Mouse (Mus musculus): ENCODE results near the gene Foxm1. TPM values are rescaled to one million over a fixed set of nuclear protein-coding genes. Genes with fewer than 3 reads are reported as not detected.

Foxm1 gene
- polyA plus RNA-seq, 1 experiment from 2014 or later: 24.5 TPM

GRCm38 (mm10) chr6:128354140-128354539 is 8.6 kb upstream of the Foxm1 start:
- peaks cover 26% of the 10 kb centered on the region for H3K4me1 ChIP-seq
- no peak overlapping the region for H3K4me3 ChIP-seq
- H3K9me3 ChIP-seq (replicated peaks): no peaks in the 10 kb centered on the region
- H3K36me3 ChIP-seq: peaks cover 33% of the 10 kb centered on the region
- no peak overlapping the region for H3K4me2 ChIP-seq
- WGBS (ENCODE audit: insufficient replicate concordance): 57% methylated on average over 3 of the region's 3 CpGs
- ATAC-seq: no peak
- H3K27ac ChIP-seq: no peak overlapping the region
- H3K27me3 ChIP-seq (replicated peaks): peaks cover 16% of the 10 kb centered on the region
- no peak overlapping the region for H3K9ac ChIP-seq

GRCm38 (mm10) chr6:128355201-128355681 is 7.5 kb upstream of the Foxm1 start:
- H3K36me3 ChIP-seq: peaks cover 39% of the 10 kb centered on the region
- peak overlapping the region; percentile 93 for H3K4me2 ChIP-seq
- peaks cover 16% of the 10 kb centered on the region for H3K27me3 ChIP-seq (replicated peaks)
- under 1% methylated on average over 28 of the region's 28 CpGs for WGBS (ENCODE audit: insufficient replicate concordance)
- H3K9me3 ChIP-seq (replicated peaks): no peaks in the 10 kb centered on the region
- peak; percentile 69 for ATAC-seq
- H3K9ac ChIP-seq: peak overlapping the region; percentile 72
- peaks cover 34% of the 10 kb centered on the region for H3K4me1 ChIP-seq
- H3K4me3 ChIP-seq: peak overlapping the region; percentile 68
- H3K27ac ChIP-seq: peak overlapping the region; percentile 55; the same call in 1 of the 2 replicates

- peaks cover 41% of the 10 kb centered on the region for H3K4me1 ChIP-seq
- peak; percentile 99 for ATAC-seq
- no peaks in the 10 kb centered on the region for H3K9me3 ChIP-seq (replicated peaks)
- peak within 1 kb of the TSS; percentile 72 for H3K9ac ChIP-seq
- peak within 1 kb of the TSS; percentile 68 for H3K4me3 ChIP-seq
- peaks cover 36% of the 10 kb centered on the region for H3K36me3 ChIP-seq
- H3K4me2 ChIP-seq: peak within 1 kb of the TSS; percentile 93
- peak within 1 kb of the TSS; percentile 55; the same call in 1 of the 2 replicates for H3K27ac ChIP-seq
- WGBS (ENCODE audit: insufficient replicate concordance): under 1% methylated on average over 35 of the region's 42 CpGs
- peaks cover 16% of the 10 kb centered on the region for H3K27me3 ChIP-seq (replicated peaks)
Observed at GRCm38 (mm10) chr6:128355726-128356416, 6.9 kb upstream of the Foxm1 start, which contains the start of gene Tulp3. Gene Tulp3, minus strand, starts transcription at chr6:128355851.

- no peak for ATAC-seq
- peaks cover 12% of the 10 kb centered on the region for H3K27me3 ChIP-seq (replicated peaks)
- no peak overlapping the region for H3K9ac ChIP-seq
- H3K27ac ChIP-seq: no peak overlapping the region
- H3K4me2 ChIP-seq: no peak overlapping the region
- H3K36me3 ChIP-seq: peaks cover 37% of the 10 kb centered on the region
- H3K4me3 ChIP-seq: no peak overlapping the region
- peaks cover 58% of the 10 kb centered on the region for H3K4me1 ChIP-seq
- 55% methylated on average over 2 of the region's 2 CpGs for WGBS (ENCODE audit: insufficient replicate concordance)
- H3K9me3 ChIP-seq (replicated peaks): no peaks in the 10 kb centered on the region
Observed at GRCm38 (mm10) chr6:128358999-128359398, 3.8 kb upstream of the Foxm1 start.

- peaks cover 53% of the 10 kb centered on the region for H3K36me3 ChIP-seq
- WGBS (ENCODE audit: insufficient replicate concordance): 14% methylated on average over 9 of the region's 9 CpGs
- no peak for ATAC-seq
- peak overlapping the region; percentile 85 for H3K4me2 ChIP-seq
- peak overlapping the region; percentile 94 for H3K27ac ChIP-seq
- peaks cover 53% of the 10 kb centered on the region for H3K4me1 ChIP-seq
- no peaks in the 10 kb centered on the region for H3K27me3 ChIP-seq (replicated peaks)
- H3K4me3 ChIP-seq: peak overlapping the region; percentile 99
- H3K9ac ChIP-seq: peak overlapping the region; percentile 97
- H3K9me3 ChIP-seq (replicated peaks): no peaks in the 10 kb centered on the region
Observed at GRCm38 (mm10) chr6:128361901-128362300, 866 bp upstream of the Foxm1 start.

GRCm38 (mm10) chr6:128363007-128363825 is 449 bp downstream of the Foxm1 start:
- Histone ChIP-seq H3K4me2 (peak overlapping the region; percentile 85), H3K27ac (peak overlapping the region; percentile 94), H3K36me3 (peaks cover 53% of the 10 kb centered on the region), H3K4me1 (peaks cover 50% of the 10 kb centered on the region), H3K9me3 (replicated peaks) (no peaks in the 10 kb centered on the region), H3K27me3 (replicated peaks) (no peaks in the 10 kb centered on the region), H3K9ac (peak overlapping the region; percentile 97), H3K4me3 (peak overlapping the region; percentile 99)
- ATAC-seq: peak; percentile 52
- 1% methylated on average over 46 of the region's 46 CpGs for WGBS (ENCODE audit: insufficient replicate concordance)

- Histone ChIP-seq H3K4me3 (0 out of 2 replicates have a peak overlapping the region, but pooled peaks have one; percentile 99), H3K4me2 (peak overlapping the region; percentile 85), H3K36me3 (peaks cover 57% of the 10 kb centered on the region), H3K9me3 (replicated peaks) (no peaks in the 10 kb centered on the region), H3K27ac (no peak overlapping the region), H3K9ac (no peak overlapping the region), H3K27me3 (replicated peaks) (no peaks in the 10 kb centered on the region), H3K4me1 (peaks cover 47% of the 10 kb centered on the region)
- ATAC-seq: no peak
- WGBS (ENCODE audit: insufficient replicate concordance): 81% methylated on average over 6 of the region's 6 CpGs
Observed at GRCm38 (mm10) chr6:128364721-128365120, 2.0 kb downstream of the Foxm1 start.

- H3K9me3 ChIP-seq (replicated peaks): no peaks in the 10 kb centered on the region
- WGBS (ENCODE audit: insufficient replicate concordance): 86% methylated on average over 5 of the region's 5 CpGs
- peaks cover 66% of the 10 kb centered on the region for H3K36me3 ChIP-seq
- H3K27ac ChIP-seq: no peak overlapping the region
- peaks cover 30% of the 10 kb centered on the region for H3K4me1 ChIP-seq
- no peak overlapping the region for H3K4me2 ChIP-seq
- H3K9ac ChIP-seq: no peak overlapping the region
- ATAC-seq: no peak
- no peaks in the 10 kb centered on the region for H3K27me3 ChIP-seq (replicated peaks)
- H3K4me3 ChIP-seq: no peak overlapping the region
Observed at GRCm38 (mm10) chr6:128366466-128366865, 3.7 kb downstream of the Foxm1 start.

- Histone ChIP-seq H3K9ac (no peak overlapping the region), H3K27ac (no peak overlapping the region), H3K27me3 (replicated peaks) (no peaks in the 10 kb centered on the region), H3K9me3 (replicated peaks) (no peaks in the 10 kb centered on the region), H3K4me3 (no peak overlapping the region), H3K4me2 (no peak overlapping the region), H3K36me3 (peaks cover 99% of the 10 kb centered on the region), H3K4me1 (peaks cover 8% of the 10 kb centered on the region)
- peak; percentile 9; the same call in 1 of the 2 replicates for ATAC-seq
- 87% methylated on average over 5 of the region's 5 CpGs for WGBS (ENCODE audit: insufficient replicate concordance)
Observed at GRCm38 (mm10) chr6:128370040-128370439, 7.3 kb downstream of the Foxm1 start.

- WGBS (ENCODE audit: insufficient replicate concordance): 71% methylated on average over 6 of the region's 6 CpGs
- no peaks in the 10 kb centered on the region for H3K27me3 ChIP-seq (replicated peaks)
- H3K9ac ChIP-seq: no peak within 1 kb of the TSS
- H3K27ac ChIP-seq: no peak within 1 kb of the TSS
- H3K36me3 ChIP-seq: peaks cover 60% of the 10 kb centered on the region
- no peak within 1 kb of the TSS for H3K4me3 ChIP-seq
- no peak for ATAC-seq
- H3K4me1 ChIP-seq: no peaks in the 10 kb centered on the region
- H3K9me3 ChIP-seq (replicated peaks): no peaks in the 10 kb centered on the region
- no peak within 1 kb of the TSS for H3K4me2 ChIP-seq
Observed at GRCm38 (mm10) chr6:128375192-128375591, 12.4 kb downstream of the Foxm1 start, which contains the start of the genes Tex52 and Gm44596. Gene Tex52, plus strand, starts transcription at chr6:128375456. Gene Gm44596, plus strand, starts transcription at chr6:128375503.

- H3K27me3 ChIP-seq (replicated peaks): no peaks in the 10 kb centered on the region
- H3K4me3 ChIP-seq: no peak overlapping the region
- H3K4me1 ChIP-seq: no peaks in the 10 kb centered on the region
- WGBS (ENCODE audit: insufficient replicate concordance): 80% methylated on average over 17 of the region's 17 CpGs
- H3K27ac ChIP-seq: no peak overlapping the region
- H3K9me3 ChIP-seq (replicated peaks): no peaks in the 10 kb centered on the region
- no peak overlapping the region for H3K9ac ChIP-seq
- no peak for ATAC-seq
- H3K4me2 ChIP-seq: no peak overlapping the region
- H3K36me3 ChIP-seq: peaks cover 47% of the 10 kb centered on the region
Observed at GRCm38 (mm10) chr6:128376371-128377085, 13.8 kb downstream of the Foxm1 start.
